16 mouse cellular contexts compared by ENCODE assay signal in the genomic region with DNA sequence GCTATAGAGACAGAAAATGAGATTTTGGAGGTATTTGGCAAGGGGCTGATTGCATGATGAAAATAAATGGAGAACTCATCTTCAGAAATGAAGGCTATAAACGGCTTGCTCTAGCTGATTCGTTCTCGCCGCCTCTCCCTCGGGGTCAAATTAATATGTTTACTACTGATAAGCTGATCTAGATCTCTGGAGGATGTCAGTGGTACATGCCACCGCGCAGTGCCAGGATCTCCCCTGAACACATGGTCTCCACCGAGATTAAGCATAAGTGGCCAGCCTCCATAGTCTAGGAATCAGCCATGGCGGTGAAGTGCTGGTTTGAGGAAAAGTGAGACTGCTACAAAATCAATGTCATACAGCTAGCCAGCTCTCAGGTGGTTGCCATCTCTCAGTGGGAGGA.
"Had no signal": no experiment of that assay in that cellular context is flagged by ENCODE, and none has a peak within 500 bp of the region (broad histone marks: within the 10 kb centered on the region; RNA-seq: fewer than 3 reads in every experiment).

No protein-coding gene starts in this region.

- ATAC-seq: liver, embryonic 12.5 days; midbrain, embryonic 13.5 days had no signal

- DNase-seq: kidney, postnatal 25 days; layer of hippocampus, adult 9-11 months; liver; lung, adult 18-20 months; lung, postnatal 10 days; lung, postnatal 36 days; thymus, adult 18-20 months; thymus, postnatal 36 days had no signal

- H3K9me3 ChIP-seq: limb, embryonic 10.5 days; liver, embryonic 12.5 days; liver, embryonic 15.5 days; lung, embryonic 15.5 days; midbrain, embryonic 10.5 days had no signal

- H3K4me3 ChIP-seq: layer of hippocampus, adult 2 months; limb, embryonic 10.5 days; limb, embryonic 13.5 days; liver, embryonic 12.5 days; liver, embryonic 15.5 days; lung, embryonic 15.5 days; midbrain, embryonic 10.5 days; midbrain, embryonic 13.5 days had no signal

- H3K27me3 ChIP-seq: liver, embryonic 15.5 days; lung, embryonic 15.5 days; midbrain, embryonic 13.5 days had no signal

- H3K36me3 ChIP-seq: limb, embryonic 10.5 days; limb, embryonic 13.5 days; liver, embryonic 12.5 days; liver, embryonic 15.5 days; lung, embryonic 15.5 days; midbrain, embryonic 10.5 days; midbrain, embryonic 13.5 days had no signal

- H3K4me1 ChIP-seq: liver, embryonic 12.5 days; liver, embryonic 15.5 days; lung, embryonic 15.5 days; midbrain, embryonic 10.5 days had no signal
